Mouse (Mus musculus) small intestine, adult 2 months (tissue): ENCODE results near the gene Dusp16. TPM values are rescaled to one million over a fixed set of nuclear protein-coding genes. Genes with fewer than 3 reads are reported as not detected.
"Not testable (repeated sequence)": the region's sequence is repeated elsewhere in the genome, so short reads cannot be mapped to it uniquely, and the experiment has no call there.

ENCODE experiments used
- H3K27ac ChIP-seq: fragments of 200-500 bp; 2 replicates; pipeline ENCODE4 v1.5.1; 2012; ENCODE audit warnings: low read depth, low read length, control low read depth, inconsistent platforms; ENCODE audit not compliant: insufficient read depth
- H3K27me3 ChIP-seq: fragments of 200-500 bp; 2 replicates; pipeline ENCODE4 v1.6.1; 2012; ENCODE audit warnings: mild to moderate bottlenecking, moderate library complexity, low read length, inconsistent platforms; ENCODE audit not compliant: control insufficient read depth, insufficient read depth
- H3K36me3 ChIP-seq: fragments of 200-500 bp; 2 replicates; pipeline ENCODE4 v1.6.1; 2012; ENCODE audit warnings: mild to moderate bottlenecking, low read length, control low read depth, inconsistent platforms; ENCODE audit not compliant: control insufficient read depth, insufficient read depth
- H3K4me1 ChIP-seq: fragments of 200-500 bp; 2 replicates; pipeline ENCODE4 v1.6.1; 2012; ENCODE audit warnings: low read length, inconsistent platforms, mixed read lengths; ENCODE audit not compliant: control insufficient read depth, insufficient read depth, insufficient read length
- H3K4me3 ChIP-seq: fragments of 200-500 bp; 2 replicates; pipeline ENCODE4 v1.5.1; 2012; ENCODE audit warnings: low read depth, mild to moderate bottlenecking, control low read depth, inconsistent platforms, low read length, moderate library complexity
- CTCF ChIP-seq: fragments of 200-500 bp; IDR thresholded peaks from 2 replicates; pipeline ENCODE4 v1.5.1; 2012; ENCODE audit warnings: low read depth, mild to moderate bottlenecking, control low read depth, inconsistent platforms, low read length, moderate library complexity, mixed read lengths; ENCODE audit not compliant: insufficient replicate concordance, insufficient read length; ENCODE audit errors: extremely low read depth
- POLR2A ChIP-seq: fragments of 200-500 bp; IDR thresholded peaks from 2 replicates; pipeline ENCODE4 v1.6.1; 2012; ENCODE audit warnings: low read depth, mild to moderate bottlenecking, control low read depth, inconsistent platforms, low read length, moderate library complexity
- WGBS: fragments of 180-500 bp; shearing (Covaris S2); methylation state at CpG from one replicate; pipeline ENCODE4 v1.1.7; 2018; 5-methylcytosine and 5-hydroxymethylcytosine counted together
- polyA plus RNA-seq: library from polyadenylated mRNA; depleted of rRNA; stranded (reverse); fragments of >200 nt; gene quantifications from 2 replicates; pipeline ENCODE4 v1.2.3, GENCODE M21; 2012; rRNA removed

Gene Dusp16
- polyA plus RNA-seq, 1 experiment, result 26.1 TPM

DNA sequence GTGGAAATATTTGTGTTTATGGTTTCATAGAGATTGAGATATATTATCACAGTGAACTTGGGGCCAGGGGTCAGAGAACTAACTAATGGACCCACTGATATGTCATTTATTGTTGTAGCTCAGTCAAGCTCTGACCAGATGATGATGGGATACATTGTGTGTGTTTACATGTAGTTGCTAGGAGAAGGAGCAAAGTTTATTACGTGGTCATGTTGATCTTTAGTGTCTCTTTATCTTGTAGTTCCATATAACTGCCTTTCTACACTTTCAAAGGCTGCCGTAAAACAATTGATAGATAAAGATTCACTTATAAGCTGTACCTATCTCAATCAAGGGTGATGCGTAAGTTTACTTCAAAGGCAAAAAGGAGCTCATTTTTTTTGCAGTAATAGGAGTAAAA lies 114.4 kb downstream of the Dusp16 start:
- Histone ChIP-seq H3K4me3 (no peak overlapping the region), H3K27me3 (no peaks in the 10 kb centered on the region), H3K27ac (peak overlapping the region; percentile 49; the same call in 1 of the 2 replicates), H3K4me1 (peaks cover 8% of the 10 kb centered on the region), H3K36me3 (no peaks in the 10 kb centered on the region)
- WGBS, result 23% methylated on average over 3 of the region's 3 CpGs
- no peak for TF ChIP-seq CTCF
- TF ChIP-seq POLR2A, result no peak

DNA sequence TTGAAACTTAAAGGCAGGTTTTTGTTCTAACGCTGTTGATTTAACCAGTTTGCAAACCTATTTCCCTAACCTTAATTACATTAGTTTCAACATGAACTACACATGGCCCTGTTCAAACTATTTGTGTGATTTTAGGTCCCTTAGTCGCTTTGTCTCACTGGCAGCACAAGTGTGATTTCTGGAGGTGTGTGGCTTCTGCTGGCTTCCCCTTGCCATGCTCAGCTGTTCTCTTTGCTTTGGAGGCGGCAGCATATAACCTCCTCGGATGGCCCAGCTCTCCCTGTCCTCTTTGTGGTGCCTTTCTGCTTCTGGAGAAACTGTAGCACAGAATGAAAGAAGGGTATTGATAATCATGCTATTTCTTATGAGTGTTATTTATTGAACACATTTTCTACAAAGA lies 114.9 kb downstream of the Dusp16 start:
- 25% methylated on average over 4 of the region's 4 CpGs for WGBS
- no peaks in the 10 kb centered on the region for H3K36me3 ChIP-seq
- peak overlapping the region; percentile 80 for H3K27ac ChIP-seq
- no peak for TF ChIP-seq POLR2A
- no peak for TF ChIP-seq CTCF
- H3K4me3 ChIP-seq, result no peak overlapping the region
- no peaks in the 10 kb centered on the region for H3K27me3 ChIP-seq
- H3K4me1 ChIP-seq, result peaks cover 8% of the 10 kb centered on the region

DNA sequence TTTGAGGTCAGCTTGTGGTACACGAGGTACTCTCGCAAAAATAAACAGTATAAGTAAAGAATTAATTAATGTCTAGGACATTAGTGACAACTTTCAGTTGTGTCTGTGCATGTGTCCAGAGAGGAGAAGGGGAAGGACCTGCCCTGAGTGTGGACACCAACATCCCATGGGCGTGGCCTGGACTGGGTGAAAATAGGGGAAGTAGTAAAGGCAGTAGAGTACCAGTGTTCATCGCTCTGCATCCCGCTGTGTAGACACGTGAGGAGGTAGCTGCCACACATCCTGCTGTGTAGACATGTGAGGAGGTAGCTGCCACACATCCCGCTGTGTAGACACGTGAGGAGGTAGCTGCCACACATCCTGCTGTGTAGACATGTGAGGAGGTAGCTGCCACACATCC lies 118.7 kb downstream of the Dusp16 start:
- H3K27ac ChIP-seq, H3K36me3 ChIP-seq, H3K27me3 ChIP-seq, H3K4me1 ChIP-seq, H3K4me3 ChIP-seq: not testable (repeated sequence)
- 84% methylated on average over 8 of the region's 8 CpGs for WGBS

DNA sequence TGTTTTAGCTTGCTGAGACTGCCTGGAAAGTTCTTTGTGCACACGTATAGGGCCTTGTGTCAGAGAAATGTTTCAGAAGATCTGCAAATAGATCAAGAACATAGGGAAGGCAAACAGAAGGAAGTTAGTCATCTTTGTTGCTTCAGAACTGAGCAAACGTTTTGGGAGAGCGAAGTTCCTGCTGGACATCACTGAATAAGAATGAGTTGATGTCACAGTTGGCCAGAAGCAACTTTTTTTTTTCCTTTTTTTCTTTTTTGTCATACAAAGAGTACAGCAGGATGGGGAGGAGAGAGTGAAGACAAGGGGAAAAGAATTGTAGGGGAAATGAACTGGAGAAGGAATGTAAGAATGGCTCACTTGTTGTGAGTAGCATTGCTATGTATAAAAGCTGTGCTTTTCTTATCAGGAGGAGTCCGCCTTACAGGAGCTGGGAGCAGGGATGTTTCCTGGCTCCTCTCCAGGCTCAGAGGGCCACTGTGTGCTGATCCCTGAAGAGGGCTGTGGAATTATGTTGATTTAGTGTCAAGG lies 121.5 kb downstream of the Dusp16 start:
- Histone ChIP-seq H3K36me3 (no peaks in the 10 kb centered on the region), H3K27ac (no peak overlapping the region), H3K4me3 (no peak overlapping the region), H3K4me1 (peaks cover 2% of the 10 kb centered on the region; the same call in 1 of the 2 replicates), H3K27me3 (no peaks in the 10 kb centered on the region; the same call in 1 of the 2 replicates)
- WGBS, result 36% methylated on average over 4 of the region's 4 CpGs
- TF ChIP-seq CTCF (no peak), POLR2A (no peak)

DNA sequence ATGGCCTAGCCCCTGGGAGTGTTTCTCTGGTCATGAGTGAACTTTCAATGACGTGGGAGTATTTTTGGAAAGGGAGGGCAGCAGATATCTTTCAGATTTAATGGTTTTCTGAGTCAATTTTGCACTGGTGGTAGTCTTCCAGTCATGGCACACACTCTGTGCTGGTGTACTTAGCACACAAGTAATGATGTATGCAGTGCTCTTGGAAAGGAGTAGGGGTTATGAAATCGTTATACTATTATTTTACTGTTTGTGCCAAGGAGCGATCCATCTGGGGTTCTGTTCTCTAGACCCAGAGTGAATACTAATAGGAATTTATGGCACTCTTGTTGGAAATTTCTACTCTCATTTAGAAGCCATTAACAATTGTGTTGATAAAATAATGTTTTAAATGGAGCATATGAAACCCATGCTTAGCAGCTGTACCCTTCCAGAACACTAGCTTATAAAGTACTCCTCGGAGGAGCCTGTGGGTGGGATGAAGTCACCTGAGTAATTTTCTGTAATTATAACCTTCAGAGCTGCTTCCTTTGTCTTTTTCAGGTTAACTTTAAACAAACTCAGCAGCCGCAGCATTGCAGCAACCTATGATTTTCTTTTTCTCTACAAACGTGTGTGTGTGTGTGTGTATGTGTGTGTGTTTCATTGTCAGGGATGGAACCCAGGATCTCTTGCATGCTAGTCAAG lies 123.1 kb downstream of the Dusp16 start:
- no peaks in the 10 kb centered on the region for H3K36me3 ChIP-seq
- TF ChIP-seq POLR2A (no peak), CTCF (no peak)
- H3K4me1 ChIP-seq, result peaks cover 2% of the 10 kb centered on the region; the same call in 1 of the 2 replicates
- H3K27ac ChIP-seq, result no peak overlapping the region
- H3K4me3 ChIP-seq, result no peak overlapping the region
- WGBS, result 84% methylated on average over 6 of the region's 6 CpGs
- no peaks in the 10 kb centered on the region; the same call in 1 of the 2 replicates for H3K27me3 ChIP-seq

DNA sequence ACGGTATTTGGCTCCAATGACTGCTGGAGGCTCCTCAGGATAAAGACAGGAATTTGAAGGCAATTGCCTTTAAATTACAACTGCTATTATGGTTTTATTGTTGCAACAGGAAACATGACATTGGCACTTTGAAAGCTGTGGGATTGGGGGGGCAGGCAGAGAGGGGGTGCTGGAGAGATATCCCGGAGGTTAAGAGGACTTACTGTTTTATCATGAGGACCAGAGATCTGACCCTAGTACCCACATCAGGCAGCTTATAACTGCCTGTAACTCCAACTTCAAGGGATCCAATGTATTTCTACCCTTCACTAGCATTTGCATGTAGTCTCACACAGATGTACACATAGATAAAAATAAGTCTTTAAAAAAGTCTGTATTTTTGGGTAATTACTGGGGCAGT lies 123.9 kb downstream of the Dusp16 start:
- Histone ChIP-seq H3K27me3 (no peaks in the 10 kb centered on the region; the same call in 1 of the 2 replicates), H3K4me3 (no peak overlapping the region), H3K4me1 (peaks cover 2% of the 10 kb centered on the region; the same call in 1 of the 2 replicates), H3K27ac (no peak overlapping the region), H3K36me3 (no peaks in the 10 kb centered on the region)
- WGBS, result 31% methylated on average over 2 of the region's 2 CpGs
- TF ChIP-seq CTCF (no peak), POLR2A (no peak)

DNA sequence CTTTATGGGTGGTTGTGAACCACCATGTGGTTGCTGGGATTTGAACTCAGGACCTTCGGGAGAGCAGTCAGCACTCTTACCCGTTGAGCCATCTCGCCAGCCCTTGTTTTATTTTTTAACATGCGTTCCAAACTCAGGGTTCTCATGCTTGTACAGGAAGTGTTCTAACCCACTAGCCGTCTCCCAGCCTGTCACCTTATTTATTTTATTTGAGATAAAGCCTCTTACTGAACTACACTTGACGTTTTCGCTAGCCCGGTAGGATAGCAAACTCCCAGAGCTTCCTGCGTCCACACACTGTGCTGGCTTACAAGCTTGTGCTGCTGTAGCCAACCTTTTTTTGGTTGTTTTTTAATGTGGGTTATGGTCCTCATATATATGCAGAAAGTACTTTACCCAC lies 126.6 kb downstream of the Dusp16 start:
- H3K4me1 ChIP-seq, result peaks cover 8% of the 10 kb centered on the region; the same call in 1 of the 2 replicates
- 78% methylated on average over 9 of the region's 9 CpGs for WGBS
- H3K36me3 ChIP-seq, result no peaks in the 10 kb centered on the region
- no peaks in the 10 kb centered on the region for H3K27me3 ChIP-seq
- H3K27ac ChIP-seq, result no peak overlapping the region
- TF ChIP-seq CTCF, result no peak
- TF ChIP-seq POLR2A, result no peak
- H3K4me3 ChIP-seq, result no peak overlapping the region

Other genes starting within 250 kb of the Dusp16 start
- gene Lrp6, start 225.7 kb downstream of the Dusp16 start, polyA plus RNA-seq, result 8.5 and 22.9 TPM in 2 replicates
- 6.9 and 7.7 TPM in 2 replicates for gene Mansc1, start 160.1 kb downstream of the Dusp16 start, polyA plus RNA-seq
- gene Borcs5, start 153.1 kb downstream of the Dusp16 start, polyA plus RNA-seq, result 7.8 and 12.5 TPM in 2 replicates
- gene Crebl2, start 37.5 kb upstream of the Dusp16 start, polyA plus RNA-seq, result 2.8 and 4.2 TPM in 2 replicates
- gene Gpr19, start 106.0 kb upstream of the Dusp16 start, polyA plus RNA-seq, result 1.8 and 6.7 TPM in 2 replicates
- 5.8 and 16.3 TPM in 2 replicates for gene Cdkn1b, start 127.8 kb upstream of the Dusp16 start, polyA plus RNA-seq
- gene Apold1, start 189.1 kb upstream of the Dusp16 start, polyA plus RNA-seq, result 0.43 and 0.63 TPM in 2 replicates
- 9.5 and 20.2 TPM in 2 replicates for gene Ddx47, start 219.0 kb upstream of the Dusp16 start, polyA plus RNA-seq